Mouse (Mus musculus) thymus, adult 18-20 months (tissue): ENCODE results near the gene Tsku.

Experiments
- DNase-seq, 2 experiments: peaks; one replicate each; pipeline ENCODE4 v3.0.0; 2022; ENCODE audit warnings: mixed read lengths in 2 of 2

Gene Tsku

DNA sequence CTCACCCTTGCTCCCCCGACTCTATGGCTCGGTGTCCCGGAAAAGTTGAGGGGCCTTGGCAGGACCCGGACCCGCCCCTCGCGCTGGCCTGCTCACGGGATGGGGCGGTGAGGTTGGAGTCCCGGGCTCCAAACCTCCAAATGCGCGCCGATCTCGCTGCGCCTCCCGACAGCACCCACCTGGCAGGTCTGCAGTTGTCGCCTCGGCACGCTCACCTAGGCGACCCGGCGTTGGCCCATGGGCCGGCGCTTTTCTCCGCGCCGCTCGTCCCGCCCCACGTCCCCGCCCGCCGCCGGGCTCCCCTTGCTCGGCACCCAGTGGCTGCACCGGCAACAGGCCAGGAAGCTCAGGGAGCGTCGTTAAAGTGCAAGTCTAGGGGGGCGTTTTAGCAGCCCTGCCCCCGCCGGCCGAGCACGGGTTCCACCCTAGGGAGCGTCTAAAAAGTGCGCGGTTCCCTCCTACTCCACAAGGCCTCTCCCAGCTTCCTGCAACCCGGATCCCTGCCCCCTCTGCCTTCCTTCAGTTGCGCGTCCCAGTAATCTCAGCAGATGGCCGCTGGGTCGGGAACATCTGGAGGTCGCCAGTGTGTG lies at the start of gene Tsku:
Gene Tsku (minus strand): TSS at position 266 of the 590 bp plus-strand sequence.
- DNase-seq = peak; percentile 32 to 38

DNA sequence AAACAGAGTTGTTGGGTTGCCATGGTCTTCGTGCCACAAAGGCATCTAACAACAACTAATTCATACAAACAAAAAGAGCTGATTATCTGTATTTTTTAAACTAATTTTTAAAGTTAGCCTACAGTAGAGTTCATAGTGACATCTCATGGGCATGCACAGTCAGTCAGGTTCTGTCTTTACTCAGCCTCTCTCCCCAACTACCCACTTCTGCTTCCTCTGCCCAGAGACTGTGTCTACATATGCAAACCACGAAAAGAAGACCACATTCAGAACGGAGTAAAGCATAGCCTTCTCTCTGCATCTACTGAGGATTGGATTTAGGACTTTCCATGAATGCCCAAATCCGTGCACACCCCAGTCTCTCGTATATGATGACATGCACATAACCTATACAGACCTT lies 46.5 kb upstream of the Tsku start:
- DNase-seq = no peak

DNA sequence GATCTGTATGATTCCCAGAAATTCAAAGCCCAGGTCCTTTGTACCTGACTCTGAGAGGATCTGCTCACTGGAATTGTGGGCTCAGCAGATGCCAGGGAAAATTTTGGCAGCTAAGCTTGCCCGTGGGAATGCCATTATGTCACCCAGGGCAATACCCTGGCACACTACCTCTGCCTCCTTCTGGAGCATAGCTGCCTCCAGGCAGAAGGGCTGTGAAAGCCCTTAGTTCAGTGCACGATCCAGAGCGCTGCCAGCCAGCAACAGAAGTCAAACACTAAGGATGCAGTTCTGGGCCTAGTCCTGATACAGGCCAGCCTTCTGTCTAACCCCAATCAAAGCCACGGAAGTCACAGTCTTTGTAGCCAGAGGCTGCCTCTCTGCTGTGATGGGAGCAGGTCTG lies 42.9 kb upstream of the Tsku start:
- DNase-seq = no peak

DNA sequence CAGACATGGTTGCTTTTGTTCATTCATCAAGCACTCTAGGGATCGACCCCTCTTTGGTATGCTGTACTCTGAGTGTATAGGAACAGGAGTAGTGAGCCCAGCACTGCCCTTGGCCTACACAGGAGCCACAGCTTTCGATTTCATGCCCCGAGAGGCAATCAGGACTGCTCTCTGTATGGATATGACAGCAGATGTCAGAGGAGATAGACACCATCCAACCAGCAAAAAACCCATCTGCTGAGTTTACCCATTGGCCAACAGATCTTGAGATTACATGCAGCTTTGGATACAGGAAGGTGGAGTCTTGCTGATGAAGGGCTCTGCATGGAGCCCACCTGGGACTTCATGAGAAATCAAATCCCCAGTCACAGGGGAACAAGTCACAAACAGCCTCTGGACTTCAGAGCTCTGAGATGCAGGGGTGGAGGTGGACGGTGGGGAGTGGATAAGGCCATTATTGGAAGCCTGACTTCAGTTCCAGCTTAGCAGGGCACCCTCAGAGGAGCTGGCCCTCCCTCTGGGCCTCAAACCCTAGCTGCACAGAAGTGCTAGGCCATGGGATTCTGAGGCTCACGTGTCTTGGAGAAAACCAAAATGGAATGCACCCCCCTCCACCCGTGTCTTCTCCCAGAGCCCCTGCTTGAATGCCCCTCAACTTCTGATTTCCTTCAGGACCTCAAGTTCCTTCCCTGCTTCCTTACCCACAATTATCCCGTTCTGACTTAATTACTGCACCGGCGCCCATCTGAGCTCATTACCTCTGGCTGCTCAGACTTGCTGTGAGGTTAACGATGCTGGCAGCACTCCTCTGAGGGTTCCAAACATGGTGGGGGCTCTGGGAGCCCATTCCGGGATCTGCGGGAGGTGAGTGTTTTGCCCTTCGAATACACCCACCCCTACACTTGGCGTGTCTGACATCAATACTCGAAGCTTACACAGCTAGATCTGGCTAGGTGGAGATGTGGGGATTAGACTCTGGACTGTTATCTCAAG lies 41.8 kb upstream of the Tsku start:
- DNase-seq = no peak

DNA sequence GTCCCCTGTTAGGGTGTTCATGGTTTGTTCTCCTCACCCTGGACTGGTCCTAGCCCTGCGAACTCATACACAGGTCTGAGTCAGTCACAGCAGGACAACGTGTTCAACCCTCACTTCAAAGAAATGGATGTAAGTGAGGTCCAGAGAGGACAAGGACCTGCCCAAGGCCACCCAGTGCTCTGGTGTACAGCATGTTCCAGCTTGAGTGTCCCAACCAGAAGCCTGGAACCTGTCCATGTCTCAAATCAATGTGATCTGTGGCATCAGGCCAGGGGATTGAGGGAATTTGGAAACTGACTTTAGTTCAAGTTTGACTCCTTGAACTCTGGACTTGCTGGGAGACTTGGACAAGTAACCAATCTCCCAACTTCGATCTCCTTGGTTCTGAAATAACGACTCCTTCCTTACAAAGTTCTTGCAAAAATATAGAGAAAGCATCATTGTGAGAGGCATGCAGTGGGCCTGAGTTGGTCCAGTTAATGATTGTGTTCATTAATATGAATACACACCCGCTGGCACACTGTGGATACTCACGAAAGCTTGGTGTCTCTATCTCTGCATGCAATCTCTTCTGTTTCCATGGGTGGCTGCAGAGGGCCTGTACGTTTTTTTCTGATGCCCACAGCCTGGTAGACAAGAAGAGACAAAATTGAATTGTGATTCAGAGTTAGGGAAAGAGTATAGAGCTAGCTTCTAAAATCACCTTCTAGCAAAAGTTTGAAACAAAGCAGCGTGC lies 31.5 kb upstream of the Tsku start:
- no peak for DNase-seq

DNA sequence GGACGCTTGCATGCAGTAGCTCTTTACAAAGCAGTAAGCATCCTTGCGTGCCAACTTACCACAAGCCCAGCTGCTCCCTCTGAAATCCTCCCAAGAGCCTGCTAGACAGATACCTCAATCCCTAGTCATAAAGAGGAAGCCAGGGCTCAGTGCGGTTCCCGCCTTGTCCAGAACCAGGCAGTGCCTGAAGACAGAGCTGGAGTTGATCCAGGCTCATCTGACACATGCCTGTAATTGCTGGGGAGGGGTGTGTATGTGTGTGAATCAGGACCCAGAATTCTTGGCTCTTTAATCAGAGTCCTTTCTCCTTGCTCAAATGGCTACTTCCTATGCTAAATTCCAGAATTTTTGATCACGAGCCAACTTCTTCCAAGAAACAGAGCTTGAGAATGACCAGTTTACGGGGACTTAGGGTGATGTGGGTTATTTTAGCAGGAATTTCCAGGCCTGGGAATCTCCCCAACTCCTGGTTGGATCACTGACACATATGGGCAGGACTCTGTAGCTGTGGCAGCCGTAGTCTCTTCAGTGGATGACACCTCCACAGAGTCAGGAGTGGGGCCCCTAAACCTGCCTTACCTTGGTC lies 30.3 kb upstream of the Tsku start:
- no peak for DNase-seq

DNA sequence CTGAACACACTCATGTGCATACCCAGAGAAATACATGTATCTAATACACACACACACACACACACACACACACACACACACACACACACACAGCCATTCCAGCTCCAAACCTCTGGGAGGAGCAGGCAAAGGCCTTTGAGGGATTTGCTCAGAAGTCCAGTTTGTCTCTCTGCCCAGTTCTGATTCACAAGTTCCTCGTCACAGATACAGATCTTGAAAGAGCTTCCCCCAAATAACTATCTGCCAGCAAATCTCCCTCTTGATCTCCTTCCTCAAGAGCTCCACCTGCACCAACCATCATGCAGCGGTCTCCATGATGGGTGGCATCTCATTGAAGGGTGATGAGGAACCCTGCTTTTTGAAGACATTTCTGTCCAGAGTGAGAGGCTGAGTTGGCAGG lies 29.4 kb upstream of the Tsku start:
- no peak for DNase-seq

DNA sequence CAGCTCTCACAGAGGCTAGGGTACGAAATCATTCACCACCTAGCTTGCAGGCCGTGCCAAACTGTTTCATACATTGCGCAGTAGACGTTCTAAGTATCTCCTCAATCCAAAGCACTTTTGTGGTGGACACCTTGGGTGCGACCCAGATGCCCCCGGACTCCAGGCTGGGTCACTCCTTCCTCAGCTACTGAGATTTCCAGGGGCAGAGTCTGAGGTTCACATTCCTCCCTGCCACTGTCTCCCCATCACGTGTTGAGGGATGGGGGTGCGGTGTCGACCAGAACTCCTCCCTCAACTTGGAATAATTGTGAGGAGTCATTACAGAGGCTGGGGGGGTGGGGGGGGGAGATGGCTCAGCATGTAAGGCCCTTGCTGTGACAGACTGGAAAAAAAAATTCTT lies 28.5 kb upstream of the Tsku start:
- no peak for DNase-seq

DNA sequence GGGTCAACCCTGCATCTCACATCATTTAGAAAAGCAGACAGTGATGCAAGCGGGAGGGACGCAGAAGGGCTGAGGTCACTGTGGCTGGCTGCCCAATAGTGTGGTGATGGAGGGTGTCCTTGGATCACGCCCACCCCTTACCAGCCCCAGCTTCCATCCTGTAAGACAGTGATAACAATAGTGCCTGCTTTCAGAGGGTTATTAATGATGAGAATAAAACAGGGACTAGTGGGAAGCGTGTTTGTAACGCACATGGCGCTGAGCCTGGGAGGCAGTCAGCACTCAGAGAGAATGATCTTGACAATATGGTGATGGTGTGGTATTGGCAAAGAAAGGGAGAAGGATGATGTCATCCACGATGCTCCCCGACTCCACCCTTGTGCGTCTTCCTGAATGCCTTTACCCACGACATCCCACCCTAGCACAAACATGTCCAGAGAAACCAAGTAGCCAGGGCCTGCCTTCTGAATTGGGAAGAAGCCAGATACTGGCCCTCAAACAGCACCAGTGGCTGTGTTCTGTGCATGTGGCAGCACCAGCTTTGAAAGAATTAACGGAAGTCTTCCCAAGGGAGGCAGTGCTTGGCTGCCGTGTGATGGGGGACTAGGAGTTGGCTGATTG lies 27.9 kb upstream of the Tsku start:
- no peak for DNase-seq

DNA sequence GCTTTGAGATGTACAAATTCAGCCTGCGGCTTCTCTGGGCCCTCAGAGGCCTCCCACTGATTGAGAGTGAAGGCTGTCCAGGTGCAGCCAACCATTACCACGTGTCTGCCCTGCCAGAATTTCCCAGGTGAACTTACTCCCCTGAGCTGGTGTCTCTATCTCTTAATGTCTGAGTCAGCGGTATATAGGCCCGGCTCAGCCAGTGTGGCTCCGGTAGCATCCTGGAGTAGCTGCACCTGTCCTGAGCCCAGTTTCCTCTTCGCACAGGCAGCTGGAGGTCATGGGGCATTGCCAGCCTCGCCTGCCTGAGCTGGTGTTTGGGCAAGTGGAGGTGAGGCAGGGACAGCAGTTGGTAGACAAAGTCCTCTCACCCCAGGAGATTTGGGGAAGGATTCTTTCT lies 26.1 kb upstream of the Tsku start:
- no peak for DNase-seq

DNA sequence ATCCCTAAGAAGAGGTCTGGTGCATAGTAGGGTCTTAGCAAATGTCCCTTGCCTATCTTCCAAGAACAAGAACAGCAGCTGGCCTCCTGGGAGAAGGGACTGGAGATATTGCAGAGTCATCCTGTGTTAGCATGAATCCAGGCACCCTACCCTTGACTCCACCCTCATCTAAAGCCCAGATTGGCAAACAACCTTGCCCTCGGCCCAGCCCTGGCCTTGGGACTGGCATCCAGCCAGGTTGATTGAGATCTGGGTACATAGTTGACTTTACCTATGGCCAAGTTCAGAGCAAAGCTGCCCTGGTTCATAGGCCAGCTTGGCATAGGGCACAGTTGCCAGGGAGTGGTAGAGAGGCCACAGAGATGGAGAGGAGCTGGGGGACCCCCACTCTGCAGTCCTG lies 24.0 kb upstream of the Tsku start:
- DNase-seq = no peak

DNA sequence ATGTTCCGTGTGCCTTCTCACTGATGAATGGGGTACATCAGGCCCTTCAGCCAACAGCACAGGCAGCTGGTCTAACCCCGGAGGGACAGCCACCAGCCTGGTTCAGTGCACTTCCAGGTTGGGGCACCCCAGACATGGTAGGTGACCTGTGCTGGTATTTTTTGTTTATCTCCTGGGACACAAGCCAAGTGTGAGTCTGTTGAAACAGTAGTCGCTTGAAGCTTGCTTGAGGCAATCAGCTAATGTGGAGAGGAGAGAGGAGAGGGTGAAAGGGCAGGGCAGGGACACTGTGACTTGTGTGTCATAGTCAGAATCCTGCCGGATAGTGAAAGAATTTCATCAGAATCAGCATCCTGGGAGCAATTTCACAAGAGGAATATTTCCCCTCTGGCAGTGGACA lies 22.2 kb upstream of the Tsku start:
- DNase-seq = no peak

DNA sequence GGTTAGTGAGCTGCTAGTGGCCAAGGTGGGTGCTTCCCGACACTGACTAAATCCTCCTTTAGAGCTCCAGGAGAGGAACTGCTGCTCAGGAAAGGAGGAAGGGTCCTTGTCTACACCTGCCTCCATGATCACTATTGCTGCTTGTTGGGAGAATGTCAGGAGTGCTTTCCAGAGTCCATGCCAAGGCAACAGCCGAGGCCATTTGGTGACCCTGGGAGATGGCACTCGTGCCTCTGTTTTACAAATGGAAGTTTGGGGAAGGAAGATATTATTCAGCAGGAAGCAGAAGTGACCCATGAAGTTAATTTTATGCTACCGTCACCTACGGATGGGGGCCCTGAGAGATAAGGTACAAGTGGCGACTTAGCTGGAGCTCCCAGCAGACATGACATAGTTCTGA lies 21.7 kb upstream of the Tsku start:
- no peak for DNase-seq

DNA sequence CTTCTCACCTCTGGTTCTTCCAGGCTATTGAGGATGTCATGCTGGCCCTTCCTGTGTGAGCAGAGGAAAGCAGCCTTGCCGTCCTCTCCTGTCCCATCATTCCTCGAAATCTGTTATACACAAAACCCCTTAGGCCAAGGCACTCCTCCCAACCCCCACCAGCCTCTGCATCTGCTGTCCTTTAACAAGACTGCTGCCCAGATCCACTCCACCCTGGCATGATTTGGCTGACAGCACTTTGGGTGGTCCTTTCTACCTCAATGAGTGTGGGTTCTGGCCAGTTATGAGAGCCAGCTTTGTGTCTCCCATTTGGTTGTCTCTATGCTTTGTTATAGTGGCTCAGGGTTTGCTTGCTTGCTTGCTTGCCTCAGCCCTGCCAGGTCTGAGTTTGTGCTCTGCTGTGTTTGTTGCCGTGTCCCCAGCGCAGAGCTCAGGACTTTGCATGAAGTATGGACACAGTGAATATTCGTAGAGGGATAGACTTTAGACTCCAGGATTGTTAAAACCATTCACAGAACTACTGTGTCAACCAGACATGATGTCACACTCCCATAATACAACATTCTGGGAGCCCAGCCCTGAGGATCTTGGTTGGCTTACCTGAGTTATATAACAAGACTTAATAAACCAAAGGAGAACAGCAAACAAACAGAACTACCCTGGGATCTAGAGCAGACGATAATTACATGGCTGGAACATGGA lies 19.2 kb upstream of the Tsku start:
- DNase-seq = no peak

DNA sequence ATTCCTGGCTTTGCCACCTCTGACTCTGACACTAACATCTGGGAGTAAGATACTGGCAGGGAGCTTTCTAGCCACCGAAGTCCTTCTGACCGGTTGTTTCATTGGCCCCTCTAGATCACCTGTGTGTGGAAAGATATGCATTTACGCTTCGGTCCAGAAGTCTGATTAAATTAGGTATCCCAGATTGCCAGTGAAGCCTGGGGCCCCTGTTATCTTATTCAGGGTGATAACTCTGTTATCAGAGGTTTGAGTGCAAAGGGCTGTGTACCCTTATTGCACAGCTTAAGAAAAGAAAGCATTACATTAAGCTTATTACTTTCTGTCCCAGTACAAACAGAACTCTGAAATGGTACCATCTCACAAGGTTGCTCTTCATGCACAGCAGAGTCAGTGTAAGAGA lies 18.1 kb upstream of the Tsku start:
- no peak for DNase-seq

DNA sequence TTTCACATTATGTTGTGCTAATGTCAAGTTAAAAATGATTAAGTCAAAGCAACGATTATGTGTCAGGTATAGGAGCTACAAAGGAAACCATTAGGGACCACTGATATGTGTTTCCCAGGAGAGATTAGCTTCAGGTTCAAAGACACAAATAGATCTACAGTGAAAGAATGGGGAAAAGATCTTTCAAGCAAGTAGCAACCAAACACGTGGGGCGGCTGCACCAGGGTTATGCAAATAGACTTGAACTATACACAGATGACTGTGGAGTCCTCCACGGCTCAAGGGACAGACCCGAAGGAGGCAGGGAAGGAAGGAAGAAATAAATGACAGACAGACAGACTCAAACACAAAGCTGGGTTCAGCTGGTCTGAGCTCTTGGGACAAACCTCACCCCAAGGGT lies 16.1 kb upstream of the Tsku start:
- DNase-seq = no peak

DNA sequence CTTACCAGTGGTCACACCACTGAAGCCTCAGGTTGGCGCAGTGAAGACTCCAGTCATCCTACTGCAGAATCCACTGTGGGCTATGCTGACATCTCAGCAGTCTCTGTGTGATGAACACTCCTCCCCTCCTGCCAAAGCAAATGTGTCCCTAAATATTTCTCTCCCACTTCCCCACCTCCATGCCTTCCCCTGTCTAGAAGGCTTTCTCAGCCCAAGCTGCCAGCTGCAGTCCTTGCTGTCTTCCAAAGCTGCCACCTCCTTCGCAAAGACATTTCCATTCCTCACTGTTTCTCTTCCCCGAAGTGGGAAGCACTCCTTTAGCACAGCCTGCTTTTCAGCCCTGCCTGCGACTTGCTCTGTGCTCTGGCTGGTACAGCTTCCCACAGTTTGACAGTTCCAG lies 10.0 kb upstream of the Tsku start:
- DNase-seq = no peak

DNA sequence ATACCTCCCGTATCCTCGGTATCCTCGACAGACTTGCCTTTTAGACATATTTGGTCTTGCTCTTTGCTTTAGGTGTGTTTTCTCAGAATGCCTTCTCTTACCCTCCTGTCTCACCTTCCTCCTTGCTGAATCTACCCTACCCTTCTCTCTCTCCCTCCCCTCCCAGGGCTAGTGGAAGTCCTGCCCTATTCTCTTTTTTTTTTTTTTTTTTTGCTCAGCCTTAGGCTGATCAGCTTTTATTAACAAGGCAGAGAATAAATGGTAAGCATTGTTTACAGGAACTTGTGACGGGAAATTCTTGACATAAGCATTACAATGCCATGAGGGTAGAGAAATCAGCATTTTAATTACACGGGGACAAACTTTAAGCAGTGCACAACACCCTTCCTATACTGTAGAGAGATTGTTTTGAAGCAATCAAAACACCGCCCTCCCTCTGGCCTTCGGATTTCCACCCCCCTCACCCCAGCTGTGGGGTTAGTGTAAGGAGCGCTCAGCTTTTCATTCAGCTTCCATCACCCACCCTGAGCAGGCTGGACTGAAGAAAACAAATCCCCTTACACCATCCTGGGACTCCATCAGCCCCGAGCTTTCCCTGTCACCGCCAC lies 8.7 kb upstream of the Tsku start:
- no peak for DNase-seq

DNA sequence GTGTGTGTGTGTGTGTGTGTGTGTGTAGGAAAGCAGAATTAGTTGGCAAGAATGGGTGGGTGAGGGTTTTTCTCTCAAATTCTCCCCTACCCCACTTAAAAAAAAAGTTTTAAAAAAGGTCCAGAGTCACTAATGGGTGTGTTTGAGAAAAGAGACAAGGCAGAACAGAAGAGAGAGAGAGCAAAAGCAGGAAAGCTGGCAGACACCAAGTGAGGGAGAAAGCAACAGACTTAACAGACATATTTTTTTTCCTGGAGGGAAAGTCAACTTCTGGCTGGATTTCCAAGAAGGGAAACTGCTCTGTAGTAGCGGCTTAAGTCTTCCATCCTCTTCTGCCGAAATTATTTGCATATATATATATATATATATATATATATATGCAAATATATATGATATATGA lies 534 bp upstream of the Tsku start:
- no peak for DNase-seq

DNA sequence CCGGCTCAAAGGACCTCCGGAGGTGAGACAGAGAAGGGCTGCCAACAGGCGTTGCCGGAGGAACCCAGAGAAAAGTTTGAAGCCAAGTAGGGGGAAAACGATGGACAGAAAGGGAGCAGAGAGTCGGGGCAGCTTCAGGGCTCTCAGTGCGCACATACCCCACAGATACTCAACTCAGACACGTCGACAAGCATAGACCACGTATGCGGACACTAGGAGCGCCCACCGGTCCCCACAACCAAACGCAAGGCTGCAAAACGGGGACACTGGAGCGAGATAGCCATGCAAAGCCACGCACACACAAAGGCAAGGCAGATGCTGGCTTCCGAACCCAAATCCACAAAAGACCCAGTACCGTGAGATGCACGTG lies 522 bp downstream of the Tsku start:
- DNase-seq = no peak

DNA sequence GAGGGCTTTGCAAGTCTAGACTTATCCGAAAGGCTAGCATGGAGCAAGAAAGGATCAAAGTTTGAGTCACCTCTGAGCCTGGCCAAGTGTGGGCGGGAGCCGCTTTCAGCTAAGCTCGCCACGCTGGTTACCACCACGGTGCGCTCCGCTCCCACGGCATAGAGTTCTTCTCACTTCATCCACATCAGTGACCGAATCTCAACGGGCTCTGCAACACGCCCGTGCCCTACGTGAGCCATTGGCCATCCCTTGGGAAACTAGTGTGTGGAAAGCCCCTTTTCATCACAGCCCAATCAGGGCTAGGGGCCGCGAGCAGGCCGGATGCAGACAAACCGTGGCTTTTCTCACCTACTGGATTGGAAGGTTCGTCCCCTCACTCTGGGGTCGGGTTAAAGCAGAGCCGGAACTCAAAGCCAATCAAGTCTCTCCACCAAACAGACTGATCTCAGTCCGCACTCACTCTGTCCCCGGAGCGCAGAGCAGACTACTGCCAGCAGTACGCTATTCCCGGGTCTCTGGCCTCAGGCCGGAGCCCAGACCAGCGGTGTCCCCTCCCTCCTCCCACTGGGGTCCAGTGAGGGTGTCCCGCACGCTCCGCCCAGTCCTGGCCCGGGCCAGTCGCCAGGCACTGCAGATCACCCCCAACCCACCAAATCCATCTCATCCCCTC lies 1.0 kb downstream of the Tsku start:
- DNase-seq = no peak
